Mouse (Mus musculus) forebrain, postnatal 0 days (tissue): ENCODE results near the gene D430041D05Rik. TPM values are rescaled to one million over a fixed set of nuclear protein-coding genes. Genes with fewer than 3 reads are reported as not detected.
A peak's percentile ranks its signal among the peaks of the same experiment; 100 is the strongest.

Source experiments
- ATAC-seq: fragments of 200-750 bp; cut with Nextera tagmentation; 2 replicates; pipeline ENCODE4 v1.8.0; 2017; ENCODE audit warnings: mild to moderate bottlenecking, moderate library complexity
- DNase-seq: peaks from one replicate; pipeline ENCODE4 v3.0.0-alpha.2; 2015
- H3K27ac ChIP-seq: fragments of 300-500 bp; sonication (generic); 2 replicates; pipeline ENCODE4 v1.5.1; 2014; ENCODE audit warnings: low read depth, mild to moderate bottlenecking, antibody characterized with exemption, low read length, moderate library complexity, mixed read lengths
- H3K27me3 ChIP-seq: fragments of 300-500 bp; sonication (generic); 2 replicates; pipeline ENCODE4 v1.6.1; 2014; ENCODE audit warnings: mild to moderate bottlenecking, low read length, mixed read lengths; ENCODE audit not compliant: insufficient read depth
- H3K36me3 ChIP-seq: fragments of 300-500 bp; sonication (generic); 2 replicates; pipeline ENCODE4 v1.6.1; 2014; ENCODE audit warnings: mild to moderate bottlenecking, moderate library complexity; ENCODE audit not compliant: insufficient read depth
- H3K4me1 ChIP-seq: fragments of 300-500 bp; sonication (generic); 2 replicates; pipeline ENCODE4 v1.6.1; 2014; ENCODE audit warnings: antibody characterized with exemption; ENCODE audit not compliant: insufficient read depth
- H3K4me2 ChIP-seq: fragments of 300-500 bp; sonication (generic); 2 replicates; pipeline ENCODE4 v1.6.1; 2014; ENCODE audit warnings: low read depth, mild to moderate bottlenecking, moderate library complexity
- H3K4me3 ChIP-seq: fragments of 300-500 bp; sonication (generic); 2 replicates; pipeline ENCODE4 v1.5.1; 2014; ENCODE audit warnings: low read depth, low read length, mixed read lengths
- H3K9ac ChIP-seq: fragments of 300-500 bp; sonication (generic); 2 replicates; pipeline ENCODE4 v1.6.1; 2014; ENCODE audit warnings: mild to moderate bottlenecking
- H3K9me3 ChIP-seq: fragments of 300-500 bp; sonication (generic); 2 replicates; pipeline ENCODE4 v1.6.1; 2016; ENCODE audit warnings: low read length
- CTCF ChIP-seq: sonication (generic); IDR thresholded peaks from 2 replicates; pipeline ENCODE4 v1.5.1; 2016; ENCODE audit warnings: antibody characterized with exemption, control low read depth, low read depth
- WGBS: fragments of 180-500 bp; shearing (Covaris S2); extraction: QIAGEN DNeasy Blood & Tissue Kit; methylation state at CpG from one replicate; pipeline ENCODE4 v1.1.7; 2014; 5-methylcytosine and 5-hydroxymethylcytosine counted together
- polyA plus RNA-seq: library from polyadenylated mRNA; unstranded; fragments of >200 nt; fragmentation: Nextera tagmentation; extraction: Ambion mirVana; gene quantifications from 2 replicates; pipeline ENCODE4 v1.2.1, GENCODE M21; 2015
- total RNA-seq: library from RNA; depleted of rRNA; stranded (reverse); fragments of >200 nt; gene quantifications from 2 replicates; pipeline ENCODE4 v1.2.3, GENCODE M21; 2014

Gene D430041D05Rik
- total and polyA plus RNA-seq, 2 experiments from 2014 or later: 11.1 to 58.9 TPM

DNA sequence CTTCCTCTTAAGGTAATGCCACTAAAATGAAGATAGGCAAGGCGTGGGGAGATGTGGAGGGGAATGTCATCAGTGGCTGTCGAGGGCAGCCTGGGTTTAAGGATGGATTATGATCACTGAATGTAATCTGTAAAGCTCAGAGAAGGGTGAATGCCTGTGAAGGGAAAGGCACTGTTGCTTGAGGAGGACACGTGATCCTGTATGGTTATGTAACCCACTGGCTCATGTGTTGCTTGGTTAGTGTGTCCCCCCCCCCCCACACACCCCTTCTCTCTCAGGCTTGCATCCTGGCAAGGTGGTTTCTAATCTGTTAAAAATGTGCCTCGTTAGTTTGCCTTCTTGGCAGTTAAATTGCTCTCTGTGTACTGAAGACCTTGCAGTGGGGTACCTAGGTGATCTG, 173.7 kb downstream of the D430041D05Rik start:
- ATAC-seq (no peak), DNase-seq (no peak)
- Histone ChIP-seq H3K4me3 (no peak overlapping the region), H3K4me2 (no peak overlapping the region), H3K27ac (no peak overlapping the region), H3K27me3 (no peaks in the 10 kb centered on the region), H3K9ac (no peak overlapping the region), H3K9me3 (no peaks in the 10 kb centered on the region), H3K4me1 (no peaks in the 10 kb centered on the region), H3K36me3 (peaks cover 28% of the 10 kb centered on the region; the same call in 1 of the 2 replicates)
- no peak for TF ChIP-seq CTCF
- 78% methylated on average over 4 of the region's 4 CpGs for WGBS

DNA sequence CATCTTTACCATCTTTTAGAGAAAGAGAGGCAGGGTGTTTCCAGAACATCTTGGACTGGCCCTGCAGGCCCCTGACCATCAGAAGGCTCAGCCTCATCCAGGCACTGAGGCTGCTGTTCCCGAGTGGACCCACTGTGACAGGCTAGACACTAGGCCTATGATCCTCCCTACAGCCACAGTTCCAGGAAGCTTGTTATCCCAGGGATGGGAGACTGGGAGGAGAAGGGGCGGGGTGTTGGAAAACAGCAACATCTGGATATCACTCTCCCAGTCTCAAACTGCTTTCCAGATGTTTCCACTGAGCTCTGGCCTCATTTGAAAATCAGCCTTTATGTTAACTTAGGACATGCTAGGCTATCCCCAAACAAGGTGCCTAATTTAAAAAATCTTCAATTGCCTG, 180.4 kb downstream of the D430041D05Rik start:
- Histone ChIP-seq H3K36me3 (peaks cover 15% of the 10 kb centered on the region), H3K9ac (no peak overlapping the region), H3K4me3 (no peak overlapping the region), H3K27me3 (no peaks in the 10 kb centered on the region), H3K4me1 (no peaks in the 10 kb centered on the region), H3K27ac (no peak overlapping the region), H3K4me2 (no peak overlapping the region), H3K9me3 (no peaks in the 10 kb centered on the region)
- no peak for DNase-seq
- WGBS: 79% methylated on average over 2 of the region's 2 CpGs
- no peak for ATAC-seq
- TF ChIP-seq CTCF: no peak

GRCm38 (mm10) chr2:104226057-104226456, 184.8 kb downstream of the D430041D05Rik start:
- H3K27me3 ChIP-seq: no peaks in the 10 kb centered on the region
- H3K4me3 ChIP-seq: no peak overlapping the region
- TF ChIP-seq CTCF: no peak
- no peak overlapping the region for H3K4me2 ChIP-seq
- no peak for ATAC-seq
- H3K9ac ChIP-seq: no peak overlapping the region
- H3K4me1 ChIP-seq: no peaks in the 10 kb centered on the region
- H3K27ac ChIP-seq: no peak overlapping the region
- no peaks in the 10 kb centered on the region for H3K9me3 ChIP-seq
- peaks cover 7% of the 10 kb centered on the region for H3K36me3 ChIP-seq
- no peak for DNase-seq
- WGBS: 89% methylated on average over 4 of the region's 4 CpGs

DNA sequence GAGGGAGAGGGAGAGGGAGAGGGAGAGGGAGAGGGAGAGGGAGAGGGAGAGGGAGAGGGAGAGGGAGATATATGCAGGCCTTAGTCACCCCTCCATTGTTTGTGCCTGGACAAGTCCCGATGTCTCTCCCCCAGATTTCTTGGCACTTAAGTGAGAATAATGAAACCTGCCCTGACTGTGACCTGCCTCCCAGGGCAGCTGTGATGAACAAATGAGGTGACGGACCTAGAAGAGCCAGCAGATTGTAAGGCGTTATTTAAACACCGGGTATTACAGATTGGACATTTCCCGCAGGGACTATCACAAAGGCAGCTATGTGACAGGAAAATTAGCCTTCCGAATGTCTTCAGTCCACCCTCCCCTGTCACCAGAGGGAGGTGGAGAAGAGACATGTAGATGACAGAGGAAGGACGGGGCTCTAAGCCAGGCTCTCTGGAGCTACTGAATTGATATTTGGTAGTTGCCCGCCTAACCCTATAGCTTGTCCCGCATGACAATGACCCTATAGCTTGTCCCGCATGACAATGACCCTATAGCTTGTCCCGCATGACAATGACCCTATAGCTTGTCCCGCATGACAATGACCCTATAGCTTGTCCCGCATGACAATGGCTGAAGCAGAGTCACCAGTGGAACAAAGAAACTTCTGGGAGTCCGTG, 191.0 kb downstream of the D430041D05Rik start:
- Histone ChIP-seq H3K27ac (peak overlapping the region; percentile 29; the same call in 1 of the 2 replicates), H3K4me3 (no peak overlapping the region), H3K9ac (no peak overlapping the region), H3K4me1 (peaks cover 6% of the 10 kb centered on the region; the same call in 1 of the 2 replicates), H3K9me3 (no peaks in the 10 kb centered on the region), H3K36me3 (peaks cover 13% of the 10 kb centered on the region; the same call in 1 of the 2 replicates), H3K4me2 (no peak overlapping the region), H3K27me3 (no peaks in the 10 kb centered on the region)
- no peak for ATAC-seq
- WGBS: 59% methylated on average over 14 of the region's 14 CpGs
- DNase-seq: no peak
- no peak for TF ChIP-seq CTCF

- Histone ChIP-seq H3K36me3 (peaks cover 18% of the 10 kb centered on the region; the same call in 1 of the 2 replicates), H3K4me1 (peaks cover 6% of the 10 kb centered on the region; the same call in 1 of the 2 replicates), H3K9ac (no peak overlapping the region), H3K9me3 (no peaks in the 10 kb centered on the region), H3K27me3 (no peaks in the 10 kb centered on the region), H3K4me3 (no peak overlapping the region), H3K4me2 (no peak overlapping the region), H3K27ac (peak overlapping the region; percentile 86)
- 26% methylated on average over 9 of the region's 9 CpGs for WGBS
- TF ChIP-seq CTCF: no peak
- ATAC-seq (peak; percentile 87), DNase-seq (peak; percentile 83)
Observed at GRCm38 (mm10) chr2:104218588-104219065, 192.2 kb downstream of the D430041D05Rik start.

GRCm38 (mm10) chr2:104218114-104218513, 192.7 kb downstream of the D430041D05Rik start:
- no peak for DNase-seq
- H3K9me3 ChIP-seq: no peaks in the 10 kb centered on the region
- H3K9ac ChIP-seq: peak overlapping the region; percentile 28; the same call in 1 of the 2 replicates
- H3K27ac ChIP-seq: peak overlapping the region; percentile 86
- H3K27me3 ChIP-seq: no peaks in the 10 kb centered on the region
- peaks cover 22% of the 10 kb centered on the region; the same call in 1 of the 2 replicates for H3K36me3 ChIP-seq
- H3K4me3 ChIP-seq: no peak overlapping the region
- H3K4me2 ChIP-seq: no peak overlapping the region
- no peak for TF ChIP-seq CTCF
- peaks cover 6% of the 10 kb centered on the region; the same call in 1 of the 2 replicates for H3K4me1 ChIP-seq
- ATAC-seq: peak; percentile 50; the same call in 1 of the 2 replicates
- 44% methylated on average over 10 of the region's 10 CpGs for WGBS

- ATAC-seq: no peak
Observed at GRCm38 (mm10) chr2:104209408-104209807, 201.4 kb downstream of the D430041D05Rik start.

More at GRCm38 (mm10) chr2:104209408-104209807, 201.4 kb downstream of the D430041D05Rik start:
- H3K27me3 ChIP-seq: no peaks in the 10 kb centered on the region
- H3K4me2 ChIP-seq: no peak overlapping the region
- peaks cover 29% of the 10 kb centered on the region for H3K36me3 ChIP-seq
- no peaks in the 10 kb centered on the region for H3K9me3 ChIP-seq
- H3K4me3 ChIP-seq: no peak overlapping the region
- H3K9ac ChIP-seq: no peak overlapping the region
- peaks cover 10% of the 10 kb centered on the region for H3K4me1 ChIP-seq
- H3K27ac ChIP-seq: no peak overlapping the region
- WGBS: 37% methylated on average over 2 of the region's 2 CpGs
- no peak for DNase-seq
- no peak for TF ChIP-seq CTCF
